Mouse (Mus musculus) kidney, adult 18-20 months (tissue): ENCODE measurements around the gene Gadd45gip1.

Source experiments
- DNase-seq: peaks from one replicate; pipeline ENCODE4 v3.0.0; 2021

Gadd45gip1 gene

GRCm38 (mm10) chr8:84831490-84831889 is at the start of gene Gadd45gip1:
Gadd45gip1 (plus strand) TSS chr8:84831522.
- DNase-seq: peak; percentile 36

GRCm38 (mm10) chr8:84781686-84782505 is 49.4 kb upstream of the Gadd45gip1 start:
- no peak for DNase-seq

GRCm38 (mm10) chr8:84782680-84783079 is 48.6 kb upstream of the Gadd45gip1 start:
- no peak for DNase-seq

DNA sequence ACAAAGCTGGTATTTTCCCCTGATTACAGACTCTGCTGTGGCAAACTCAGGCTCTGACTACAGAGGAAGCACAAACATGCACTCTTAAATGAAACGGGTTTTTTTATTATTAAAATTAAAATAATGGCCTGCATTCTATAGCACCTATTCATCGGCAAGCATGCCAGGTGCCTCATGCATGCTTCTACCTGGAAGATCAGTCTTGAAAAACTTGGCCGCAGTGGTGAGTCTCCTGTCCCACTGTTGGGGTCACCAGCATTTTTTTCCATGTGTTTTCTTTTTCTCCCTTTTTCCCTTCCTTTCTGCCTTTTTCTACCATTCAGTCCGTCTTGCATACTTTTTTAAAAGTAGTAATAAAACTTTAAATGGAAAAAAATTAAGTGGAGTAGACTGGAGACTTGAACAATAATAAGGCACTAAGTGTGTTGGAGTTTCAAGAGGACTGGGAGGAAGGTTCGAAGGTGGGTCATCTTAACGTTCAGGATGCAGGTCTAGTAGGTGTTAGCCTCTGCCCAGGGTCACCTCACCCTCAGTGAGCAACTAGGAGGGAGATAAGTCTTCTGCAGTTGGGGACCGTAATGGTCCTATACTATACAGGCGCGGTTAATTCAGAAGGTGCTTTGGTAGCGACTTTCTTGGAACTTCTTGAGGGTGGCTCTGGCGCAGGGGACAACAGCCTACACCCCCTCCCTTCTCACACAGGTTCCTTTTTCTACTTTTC is 48.0 kb upstream of the Gadd45gip1 start:
- DNase-seq: no peak

- no peak for DNase-seq
Measured at GRCm38 (mm10) chr8:84783919-84784581, 47.3 kb upstream of the Gadd45gip1 start.

DNA sequence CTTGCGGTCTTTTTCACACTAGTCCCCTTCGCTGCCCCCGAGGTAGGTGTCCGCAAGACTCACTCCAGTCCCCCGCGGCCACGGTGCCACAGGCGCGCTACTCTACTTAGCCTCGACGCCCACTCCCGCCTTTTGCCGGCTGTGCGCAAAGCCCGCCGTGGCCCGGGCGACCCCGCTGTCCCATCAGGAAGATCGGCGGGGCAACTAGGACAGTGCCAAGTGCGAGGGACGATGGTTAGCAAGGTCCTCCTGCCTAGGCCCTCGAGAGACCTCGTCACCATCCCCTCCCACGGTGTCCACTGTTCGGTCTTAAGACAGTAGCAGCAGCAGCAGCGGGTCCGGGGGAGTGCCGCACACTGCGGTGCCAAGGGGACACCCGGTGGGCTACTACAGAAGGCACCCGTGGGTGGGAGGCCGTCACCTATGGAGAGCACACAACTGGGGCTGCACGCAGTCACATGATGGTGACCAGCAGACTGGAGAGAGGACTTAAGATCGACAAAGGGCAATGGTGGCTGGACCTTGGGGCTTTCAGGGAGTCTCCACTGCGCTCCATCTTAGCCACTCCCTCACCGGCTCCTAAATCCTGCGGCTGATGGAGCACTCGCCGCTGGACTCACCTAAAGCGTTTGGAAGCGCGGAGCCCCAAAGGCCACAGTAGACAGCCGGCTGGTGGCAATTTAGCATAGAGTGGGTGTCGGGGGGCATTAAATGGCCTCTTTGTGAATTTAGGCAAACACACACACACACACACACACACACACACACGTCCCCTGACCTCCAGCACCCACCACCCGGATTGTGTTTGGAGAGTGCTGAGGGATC is 46.4 kb upstream of the Gadd45gip1 start:
- DNase-seq: no peak

DNA sequence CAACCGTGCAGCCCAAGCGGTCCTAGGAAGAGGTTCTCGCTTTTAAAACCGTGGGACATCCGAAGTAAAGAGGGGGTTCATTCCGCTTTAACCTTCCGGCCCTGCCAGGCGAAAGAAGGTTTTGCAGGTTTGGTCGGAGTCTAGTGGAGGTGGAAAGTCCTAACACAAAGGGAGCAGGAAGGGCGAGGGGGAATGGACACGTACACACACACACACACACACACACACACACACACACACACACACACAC is 45.9 kb upstream of the Gadd45gip1 start:
- DNase-seq: no peak

DNA sequence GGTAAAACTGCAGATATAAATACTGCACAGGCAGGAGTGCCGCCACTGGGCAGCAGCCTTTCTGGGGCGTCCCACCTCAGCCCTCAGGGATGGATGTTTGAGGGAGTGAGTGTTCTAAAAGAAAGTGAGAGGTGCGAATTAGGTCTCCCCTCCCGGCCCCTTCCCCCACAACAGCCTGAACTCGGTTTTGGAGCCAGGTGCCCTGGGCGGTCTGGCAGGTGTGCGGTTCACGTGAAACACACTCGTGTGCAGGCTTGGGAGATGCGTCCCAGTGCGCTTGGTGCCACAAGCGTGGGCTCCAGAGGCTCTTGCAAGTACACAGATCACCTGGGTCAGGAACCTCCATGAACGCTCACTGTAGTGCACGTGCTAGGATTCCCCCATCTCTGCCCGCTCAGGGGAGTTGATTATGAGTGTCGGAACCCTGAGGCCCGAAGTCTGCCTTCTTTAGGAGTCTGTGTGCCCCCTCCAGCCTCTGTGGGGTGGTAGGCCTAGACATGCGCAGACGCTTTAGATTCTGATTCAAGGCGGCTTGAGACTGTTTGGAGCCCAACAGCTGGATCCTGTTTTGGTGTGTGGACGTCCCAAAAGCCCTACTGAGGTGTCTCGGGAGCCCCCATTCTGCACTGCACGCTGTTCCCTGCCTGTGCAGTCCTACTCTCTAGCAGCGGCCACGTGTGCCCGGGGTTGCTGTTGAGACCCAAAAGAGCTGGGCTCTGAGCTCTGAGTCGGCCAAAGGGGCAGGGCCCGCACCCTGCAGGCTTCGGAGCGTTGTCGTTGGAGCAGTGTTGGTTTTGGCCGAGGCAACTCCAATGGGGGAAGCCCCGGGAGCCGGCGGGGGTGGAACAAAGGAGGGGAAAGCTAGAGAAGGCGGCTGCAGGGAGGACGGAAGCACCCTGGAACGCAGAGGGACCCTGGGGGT is 45.3 kb upstream of the Gadd45gip1 start:
- DNase-seq: peak; percentile 51

DNA sequence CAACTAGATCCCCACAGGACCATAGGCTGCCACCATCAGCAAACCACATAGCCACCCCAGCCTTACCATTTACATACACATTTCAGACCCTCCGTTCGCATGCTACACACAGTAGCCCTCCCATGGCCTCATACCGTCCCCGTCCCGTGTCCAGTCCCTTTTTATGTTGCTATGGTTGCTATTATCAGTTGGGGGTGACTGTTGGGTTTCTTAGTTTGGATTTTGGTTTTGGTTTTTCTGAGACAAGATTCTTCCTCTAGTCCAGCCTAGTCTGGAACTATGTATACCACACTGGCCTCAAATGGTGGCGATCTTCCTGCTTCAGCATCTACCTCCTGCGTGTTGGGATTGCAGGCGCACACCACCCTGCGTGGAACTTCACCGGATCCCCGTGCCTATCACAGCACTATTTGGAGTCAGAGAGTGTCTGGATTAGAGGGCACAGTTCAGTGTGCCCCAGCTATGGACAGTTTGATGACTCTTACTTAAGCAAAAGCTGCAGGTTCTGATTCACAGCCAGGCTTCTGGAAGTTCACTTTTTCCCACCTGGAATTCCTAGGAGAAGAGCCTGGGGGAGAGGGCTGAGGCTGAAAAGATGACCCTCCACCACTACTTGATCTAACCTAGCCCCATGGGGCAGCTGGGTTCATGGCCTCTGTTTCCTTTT is 44.4 kb upstream of the Gadd45gip1 start:
- DNase-seq: no peak

GRCm38 (mm10) chr8:84787523-84788302 is 43.6 kb upstream of the Gadd45gip1 start:
- DNase-seq: no peak

DNA sequence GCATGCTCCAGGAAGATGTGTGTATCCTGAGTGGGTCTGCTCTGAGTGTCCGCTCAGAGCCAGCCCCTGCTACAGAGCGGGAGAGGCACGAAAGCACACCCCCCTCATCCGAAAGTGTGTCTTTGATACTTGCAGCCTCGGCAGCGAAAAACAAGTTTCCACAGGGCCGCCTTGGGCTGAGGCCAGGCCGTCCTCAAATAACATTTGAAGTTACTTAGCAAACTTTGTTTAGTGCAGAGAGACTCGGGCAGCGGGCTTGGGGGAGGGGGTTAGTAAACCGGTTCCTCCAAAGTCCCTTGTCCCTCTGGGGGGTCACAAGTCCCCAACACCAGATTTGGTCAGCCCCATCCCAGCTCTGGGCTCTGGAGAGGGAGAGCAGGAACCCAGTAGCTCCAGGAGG is 42.4 kb upstream of the Gadd45gip1 start:
- DNase-seq: peak; percentile 74

DNA sequence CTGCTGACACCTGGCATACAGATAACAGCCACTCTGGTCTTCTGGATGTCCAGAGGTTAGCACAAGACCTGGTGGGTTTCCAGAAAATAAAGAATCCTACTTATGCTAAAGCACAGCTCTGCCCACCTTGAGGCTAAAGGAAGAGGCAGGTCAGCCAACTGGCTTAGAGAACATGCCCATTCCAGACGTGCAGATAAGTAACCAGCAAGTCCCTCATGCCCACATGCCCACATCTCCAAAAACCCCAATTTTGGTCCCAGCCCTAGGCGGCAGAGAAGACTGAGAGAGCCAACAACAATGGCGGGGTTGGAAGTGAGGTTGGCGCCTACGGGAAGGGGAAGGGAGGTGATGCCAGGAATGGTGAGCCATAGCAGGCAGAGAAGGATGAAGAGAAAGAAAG is 42.0 kb upstream of the Gadd45gip1 start:
- DNase-seq: no peak

DNA sequence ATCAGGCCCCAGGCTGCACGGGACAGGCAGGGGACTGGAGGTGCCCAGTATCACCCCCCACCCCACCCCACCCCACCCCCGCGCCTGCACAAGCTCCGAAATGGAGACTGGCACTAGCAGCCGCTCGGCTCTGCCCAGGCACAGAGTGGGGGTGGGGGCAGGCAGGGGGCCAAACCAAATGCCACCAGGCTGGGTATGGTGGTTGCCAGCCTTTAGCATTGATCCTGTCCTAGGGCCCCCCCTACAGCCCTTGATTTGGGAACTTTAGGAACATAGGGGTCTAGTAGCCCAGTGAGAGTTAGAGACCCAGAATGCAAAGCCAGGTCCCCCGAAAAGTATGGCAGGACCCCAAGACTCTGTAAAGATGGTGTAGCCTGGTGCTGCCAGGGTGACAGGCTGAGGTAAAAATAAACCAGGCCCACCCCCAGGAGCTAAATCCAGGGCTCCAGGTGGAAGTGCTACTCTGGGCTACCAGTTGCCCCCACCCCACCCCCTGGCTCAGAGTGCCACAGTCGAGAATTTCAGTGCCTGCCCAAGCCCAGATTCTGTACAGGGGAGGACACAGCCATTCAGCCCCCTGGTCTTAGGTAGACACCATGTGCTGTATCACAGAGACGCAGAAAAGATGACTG is 41.4 kb upstream of the Gadd45gip1 start:
- DNase-seq: no peak

DNA sequence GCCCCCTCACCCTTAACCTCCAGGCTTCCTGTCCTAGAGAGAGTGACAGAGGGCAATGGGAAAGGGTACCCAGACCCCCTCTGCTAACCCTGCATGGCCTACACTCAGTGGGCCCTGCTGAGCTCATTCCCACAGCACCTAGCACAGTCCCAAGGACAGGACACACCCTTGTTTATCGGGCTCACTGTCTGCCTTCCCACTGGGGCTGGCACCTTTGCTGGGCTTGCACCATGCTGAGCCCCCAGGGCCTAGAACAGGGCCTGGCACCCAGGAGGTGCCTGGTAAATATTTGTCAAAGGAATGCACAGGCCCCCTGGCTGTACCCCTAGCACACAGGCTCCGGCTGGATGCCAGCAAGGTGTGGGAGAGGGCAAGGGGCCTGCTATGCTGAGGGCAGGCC is 40.8 kb upstream of the Gadd45gip1 start:
- no peak for DNase-seq

- no peak for DNase-seq
Measured at GRCm38 (mm10) chr8:84792429-84792947, 38.8 kb upstream of the Gadd45gip1 start.

GRCm38 (mm10) chr8:84793134-84793533 is 38.2 kb upstream of the Gadd45gip1 start:
- no peak for DNase-seq

GRCm38 (mm10) chr8:84793791-84794485 is 37.4 kb upstream of the Gadd45gip1 start:
- no peak for DNase-seq

DNA sequence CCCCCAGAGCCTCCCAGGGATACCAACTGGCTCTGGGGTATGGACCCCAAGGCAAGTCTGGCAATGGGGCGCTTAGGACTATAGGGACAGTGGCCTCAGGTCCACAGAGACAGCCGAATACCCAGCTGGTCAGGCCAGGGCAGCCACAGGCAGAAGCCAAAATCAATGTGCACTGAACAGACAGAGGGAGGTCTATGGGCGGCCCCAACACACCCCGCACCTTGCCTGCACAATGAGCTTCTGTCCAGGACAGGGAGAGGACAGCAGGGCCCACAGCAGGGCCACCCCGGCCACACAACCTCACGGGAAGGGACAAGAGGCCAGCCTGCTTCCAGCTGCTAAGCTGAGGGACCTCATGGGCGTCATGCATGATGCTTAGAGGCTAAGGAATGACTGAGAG is 36.8 kb upstream of the Gadd45gip1 start:
- DNase-seq: no peak

GRCm38 (mm10) chr8:84797256-84797797 is 34.0 kb upstream of the Gadd45gip1 start:
- no peak for DNase-seq
